Mouse (Mus musculus): ENCODE measurements around the gene Psen1.
A peak's percentile ranks its signal among the peaks of the same experiment; 100 is the strongest.

Psen1 gene

GRCm38 (mm10) chr12:83687934-83688315 is at the start of gene Psen1:
TSS of gene Psen1 (plus strand) at chr12:83688152.
- DNase-seq, result peak; percentile 96

- no peak for DNase-seq
Measured at GRCm38 (mm10) chr12:83641233-83641632, 46.7 kb upstream of the Psen1 start.

- DNase-seq, result no peak
Measured at GRCm38 (mm10) chr12:83643116-83643515, 44.8 kb upstream of the Psen1 start.

GRCm38 (mm10) chr12:83650346-83650745 is 37.6 kb upstream of the Psen1 start:
- DNase-seq, result no peak

- no peak for DNase-seq
Measured at GRCm38 (mm10) chr12:83651414-83651813, 36.5 kb upstream of the Psen1 start.

GRCm38 (mm10) chr12:83685466-83685865 is 2.5 kb upstream of the Psen1 start:
- DNase-seq, result no peak

- DNase-seq, result no peak
Measured at GRCm38 (mm10) chr12:83686575-83687350, 1.2 kb upstream of the Psen1 start.

- DNase-seq, result no peak
Measured at GRCm38 (mm10) chr12:83688316-83689086, 549 bp downstream of the Psen1 start.

- DNase-seq, result no peak
Measured at GRCm38 (mm10) chr12:83689087-83689432, 1.1 kb downstream of the Psen1 start.

GRCm38 (mm10) chr12:83694011-83694410 is 6.1 kb downstream of the Psen1 start:
- DNase-seq, result no peak

- no peak for DNase-seq
Measured at GRCm38 (mm10) chr12:83694669-83695068, 6.7 kb downstream of the Psen1 start.

- no peak for DNase-seq
Measured at GRCm38 (mm10) chr12:83698637-83699036, 10.7 kb downstream of the Psen1 start.

GRCm38 (mm10) chr12:83701608-83702007 is 13.7 kb downstream of the Psen1 start:
- no peak for DNase-seq

GRCm38 (mm10) chr12:83702796-83703195 is 14.8 kb downstream of the Psen1 start:
- no peak for DNase-seq

GRCm38 (mm10) chr12:83706951-83707350 is 19.0 kb downstream of the Psen1 start:
- DNase-seq, result no peak

- no peak for DNase-seq
Measured at GRCm38 (mm10) chr12:83708160-83709092, 20.5 kb downstream of the Psen1 start.

GRCm38 (mm10) chr12:83709934-83710333 is 22.0 kb downstream of the Psen1 start:
- DNase-seq, result no peak

- DNase-seq, result peak; percentile 43 to 52
Measured at GRCm38 (mm10) chr12:83713749-83714148, 25.8 kb downstream of the Psen1 start.

GRCm38 (mm10) chr12:83716416-83717184 is 28.6 kb downstream of the Psen1 start:
- no peak for DNase-seq

- DNase-seq, result no peak
Measured at GRCm38 (mm10) chr12:83719431-83719830, 31.5 kb downstream of the Psen1 start.

GRCm38 (mm10) chr12:83721281-83721680 is 33.3 kb downstream of the Psen1 start:
- DNase-seq, result no peak

- DNase-seq, result no peak
Measured at GRCm38 (mm10) chr12:83723037-83723436, 35.1 kb downstream of the Psen1 start.
